Mouse (Mus musculus) MEL (cell line): ENCODE results near the gene Gm49661. TPM values are rescaled to one million over a fixed set of nuclear protein-coding genes. Genes with fewer than 3 reads are reported as not detected.
A peak's percentile ranks its signal among the peaks of the same experiment; 100 is the strongest.

ENCODE experiments used
- DNase-seq: peaks from one replicate; pipeline ENCODE4 v3.0.0; 2011; ENCODE audit warnings: low read depth, low spot score
- H3K27ac ChIP-seq: 2 replicates; pipeline ENCODE4 v1.5.1; 2012; ENCODE audit warnings: low read depth, mild to moderate bottlenecking, control low read depth, low read length, moderate library complexity; ENCODE audit not compliant: control insufficient read depth
- H3K27me3 ChIP-seq, 2 experiments: fragments of 150-350 bp in 1 of 2; sonication (generic) in 1 of 2; 2 replicates each; pipeline ENCODE4 v1.6.1; 2012; ENCODE audit warnings: low read length in 2 of 2, mild to moderate bottlenecking in 2 of 2, improper control_type of control experiment in 1 of 2, moderate library complexity in 1 of 2; ENCODE audit not compliant: insufficient read depth in 2 of 2, control insufficient read depth in 1 of 2
- H3K36me3 ChIP-seq, 2 experiments: 2 replicates each; pipeline ENCODE4 v1.6.1; 2012 to 2014; ENCODE audit warnings: low read length in 2 of 2, improper control_type of control experiment in 1 of 2, inconsistent platforms in 1 of 2, mild to moderate bottlenecking in 1 of 2; ENCODE audit not compliant: insufficient read depth in 2 of 2, control insufficient read depth in 1 of 2
- H3K4me1 ChIP-seq, 2 experiments: fragments of 150-350 bp in 1 of 2; sonication (generic) in 1 of 2; 2 replicates each; pipeline ENCODE4 v1.6.1; 2012; ENCODE audit warnings: low read length in 2 of 2, improper control_type of control experiment in 1 of 2, mild to moderate bottlenecking in 1 of 2; ENCODE audit not compliant: insufficient read depth in 2 of 2, control insufficient read depth in 1 of 2
- H3K4me3 ChIP-seq, 2 experiments: fragments of 150-350 bp in 1 of 2; sonication (generic) in 1 of 2; 2 replicates each; pipeline ENCODE4 v1.5.1; 2012; ENCODE audit warnings: low read depth in 2 of 2, low read length in 2 of 2, mild to moderate bottlenecking in 2 of 2, moderate library complexity in 2 of 2, control low read depth in 1 of 2, improper control_type of control experiment in 1 of 2; ENCODE audit not compliant: control insufficient read depth in 1 of 2, insufficient read depth in 1 of 2
- H3K79me2 ChIP-seq: 2 replicates; pipeline ENCODE4 v1.6.1; 2012; ENCODE audit warnings: mild to moderate bottlenecking, low read length, moderate library complexity; ENCODE audit not compliant: control insufficient read depth, poor library complexity, insufficient read depth
- H3K9ac ChIP-seq: 2 replicates; pipeline ENCODE4 v1.6.1; 2012; ENCODE audit warnings: low read depth, mild to moderate bottlenecking, control low read depth, low read length, moderate library complexity; ENCODE audit not compliant: control insufficient read depth, poor library complexity, severe bottlenecking
- H3K9me3 ChIP-seq: fragments of 150-350 bp; sonication (generic); replicated peaks from 2 replicates; pipeline ENCODE4 v1.6.1; 2012; ENCODE audit warnings: mild to moderate bottlenecking, low read length, improper control_type of control experiment, moderate library complexity; ENCODE audit not compliant: insufficient read depth
- BHLHE40 ChIP-seq: IDR thresholded peaks from 2 replicates; pipeline ENCODE4 v1.6.1; 2012; ENCODE audit warnings: low read depth, mild to moderate bottlenecking, inconsistent platforms, low read length, improper control_type of control experiment, borderline replicate concordance
- CHD1 ChIP-seq: IDR thresholded peaks from 2 replicates; pipeline ENCODE4 v1.6.1; 2012; ENCODE audit warnings: low read depth, mild to moderate bottlenecking, inconsistent platforms, low read length, improper control_type of control experiment
- CTCF ChIP-seq, 3 experiments: IDR thresholded peaks in 2 of 3; conservative IDR thresholded peaks in 1 of 3; 2 replicates each; pipeline ENCODE4 v1.5.1; 2011 to 2012; ENCODE audit warnings: low read length in 3 of 3, low read depth in 2 of 3, mild to moderate bottlenecking in 2 of 3, improper control_type of control experiment in 1 of 3, inconsistent platforms in 1 of 3, mixed read lengths in 1 of 3, moderate library complexity in 1 of 3; ENCODE audit not compliant: control insufficient read depth in 1 of 3, insufficient read depth in 1 of 3, poor library complexity in 1 of 3, severe bottlenecking in 1 of 3
- EP300 ChIP-seq, 2 experiments: IDR thresholded peaks; 2 replicates each; pipeline ENCODE4 v1.6.1; 2011; ENCODE audit warnings: improper control_type of control experiment in 2 of 2, low read length in 2 of 2, low read depth in 1 of 2, mild to moderate bottlenecking in 1 of 2
- ETS1 ChIP-seq: IDR thresholded peaks from 2 replicates; pipeline ENCODE4 v1.6.1; 2012; ENCODE audit warnings: low read depth, mild to moderate bottlenecking, inconsistent platforms, low read length, improper control_type of control experiment, moderate library complexity
- GABPA ChIP-seq: IDR thresholded peaks from 2 replicates; pipeline ENCODE4 v1.6.1; 2012; ENCODE audit warnings: low read depth, mild to moderate bottlenecking, inconsistent platforms, low read length, improper control_type of control experiment, moderate library complexity
- HCFC1 ChIP-seq: IDR thresholded peaks from 2 replicates; pipeline ENCODE4 v1.6.1; 2012; ENCODE audit warnings: low read depth, mild to moderate bottlenecking, inconsistent platforms, low read length, improper control_type of control experiment, moderate library complexity
- KAT2A ChIP-seq: conservative IDR thresholded peaks from 2 replicates; pipeline ENCODE4 v1.6.1; 2012; ENCODE audit warnings: low read depth, low read length, improper control_type of control experiment, inconsistent platforms
- MAX ChIP-seq: IDR thresholded peaks from 2 replicates; pipeline ENCODE4 v1.6.1; 2011; ENCODE audit warnings: low read length, improper control_type of control experiment
- MAZ ChIP-seq: IDR thresholded peaks from 2 replicates; pipeline ENCODE4 v1.6.1; 2012; ENCODE audit warnings: low read depth, mild to moderate bottlenecking, inconsistent platforms, low read length, improper control_type of control experiment
- MXI1 ChIP-seq: IDR thresholded peaks from 2 replicates; pipeline ENCODE4 v1.6.1; 2011; ENCODE audit warnings: mild to moderate bottlenecking, low read depth, low read length, improper control_type of control experiment
- MYC ChIP-seq: IDR thresholded peaks from 2 replicates; pipeline ENCODE4 v1.6.1; 2011; ENCODE audit warnings: low read depth, mild to moderate bottlenecking, low read length, improper control_type of control experiment, moderate library complexity
- NELFE ChIP-seq: IDR thresholded peaks from 2 replicates; pipeline ENCODE4 v1.6.1; 2011; ENCODE audit warnings: low read depth, low read length, improper control_type of control experiment
- NRF1 ChIP-seq: IDR thresholded peaks from 2 replicates; pipeline ENCODE4 v1.6.1; 2014; ENCODE audit warnings: low read depth, mild to moderate bottlenecking, inconsistent platforms, low read length, improper control_type of control experiment, moderate library complexity; ENCODE audit not compliant: poor library complexity, insufficient read depth, severe bottlenecking
- POLR2A ChIP-seq, 2 experiments: IDR thresholded peaks; 2 replicates each; pipeline ENCODE4 v1.6.1; 2011 to 2012; ENCODE audit warnings: low read length in 2 of 2, mild to moderate bottlenecking in 2 of 2, control low read depth in 1 of 2, improper control_type of control experiment in 1 of 2, low read depth in 1 of 2, moderate library complexity in 1 of 2; ENCODE audit not compliant: control insufficient read depth in 1 of 2, insufficient read depth in 1 of 2, poor library complexity in 1 of 2
- POLR2AphosphoS2 ChIP-seq: IDR thresholded peaks from 2 replicates; pipeline ENCODE4 v1.6.1; 2011; ENCODE audit warnings: low read length, improper control_type of control experiment
- RCOR1 ChIP-seq: IDR thresholded peaks from 2 replicates; pipeline ENCODE4 v1.6.1; 2012; ENCODE audit warnings: low read depth, mild to moderate bottlenecking, inconsistent platforms, low read length, improper control_type of control experiment
- SIN3A ChIP-seq: IDR thresholded peaks from 2 replicates; pipeline ENCODE4 v1.6.1; 2012; ENCODE audit warnings: low read length, improper control_type of control experiment, inconsistent platforms
- TBP ChIP-seq: IDR thresholded peaks from 2 replicates; pipeline ENCODE4 v1.8.0; 2011; ENCODE audit warnings: low read depth, low read length, improper control_type of control experiment
- TCF12 ChIP-seq: IDR thresholded peaks from 2 replicates; pipeline ENCODE4 v1.6.1; 2014; ENCODE audit warnings: low read depth, mild to moderate bottlenecking, inconsistent platforms, low read length, improper control_type of control experiment, moderate library complexity
- UBTF ChIP-seq: IDR thresholded peaks from 2 replicates; pipeline ENCODE4 v1.6.1; 2012; ENCODE audit warnings: low read depth, mild to moderate bottlenecking, inconsistent platforms, low read length, improper control_type of control experiment, moderate library complexity, borderline replicate concordance; ENCODE audit not compliant: insufficient read depth
- ZMIZ1 ChIP-seq: IDR thresholded peaks from 2 replicates; pipeline ENCODE4 v1.6.1; 2012; ENCODE audit warnings: low read depth, mild to moderate bottlenecking, inconsistent platforms, low read length, improper control_type of control experiment, moderate library complexity
- polyA plus RNA-seq, 2 experiments: library from polyadenylated mRNA; stranded (reverse) in 1 of 2; unstranded in 1 of 2; fragments of >175 nt in 1 of 2; fragments of >200 nt in 1 of 2; gene quantifications; 2 replicates each; pipeline versions ENCODE4 v1.2.1 to v1.2.4; 2012; ENCODE audit warnings: low replicate concordance in 2 of 2, low read depth in 1 of 2; ENCODE audit not compliant: insufficient read length in 2 of 2, insufficient read depth in 1 of 2, missing spikeins in 1 of 2
- total RNA-seq: library from RNA; depleted of rRNA; stranded (reverse); fragments of 300-350 nt; gene quantifications from 2 replicates; pipeline ENCODE4 v1.2.3, GENCODE M21; 2012; rRNA removed

The Gm49661 gene
- total RNA-seq (3.9 and 4.7 TPM in 2 replicates), polyA plus RNA-seq (not detected)

DNA sequence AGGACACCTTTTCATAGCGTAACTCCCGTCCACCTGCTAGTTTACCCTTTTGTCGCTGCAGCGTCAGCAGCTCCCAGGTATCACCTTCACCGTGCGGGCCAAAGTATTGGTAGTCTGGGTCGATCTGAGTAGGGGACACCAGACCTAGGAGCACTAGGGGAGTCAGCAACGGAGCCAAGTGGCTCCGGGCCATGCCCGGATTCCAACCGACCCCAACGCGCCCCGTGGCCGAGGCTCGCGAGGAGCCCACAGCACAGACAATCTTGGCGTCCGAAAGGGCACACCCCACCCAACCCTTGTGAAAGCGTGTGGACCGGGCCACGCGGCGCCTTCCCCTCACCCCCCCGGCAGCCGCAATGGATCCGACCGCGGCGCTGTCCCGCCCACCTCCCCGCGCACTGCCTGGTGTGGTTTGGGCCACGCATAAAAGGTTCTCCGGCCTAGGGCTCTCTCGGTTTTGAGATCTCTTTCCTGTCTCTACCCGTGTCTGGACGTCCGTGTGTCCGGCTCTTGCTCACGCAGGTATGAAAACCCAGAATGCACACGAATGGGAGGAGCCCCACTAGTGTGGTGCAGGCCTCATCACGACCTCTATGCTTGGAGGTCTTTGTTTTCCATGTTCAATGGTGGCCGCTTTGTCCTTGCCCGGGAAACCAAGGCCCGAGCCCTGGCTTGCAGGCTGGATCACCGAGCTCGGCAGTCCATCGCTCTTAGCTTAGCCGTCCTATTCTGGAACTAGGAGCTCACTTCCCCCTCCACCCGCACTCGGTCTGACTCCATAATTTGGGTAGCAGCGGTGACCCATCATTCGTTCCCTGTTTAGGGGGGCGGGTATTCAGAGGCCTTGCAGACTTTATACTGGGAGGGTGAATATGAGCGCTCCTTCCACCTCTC is at the start of gene Gm49661, which contains the start of the genes Prdx2 and Rnaseh2a:
Gene Gm49661, minus strand, starts transcription at position 193 of the 894 bp plus-strand sequence.
Gene Prdx2, plus strand, starts transcription at position 347 of the 894 bp plus-strand sequence.
Gene Rnaseh2a, minus strand, starts transcription at position 527 of the 894 bp plus-strand sequence.
- Histone ChIP-seq H3K36me3 (peaks cover 4 to 35% of the 10 kb centered on the region in 2 experiments; a peak in 3 of 4 replicates), H3K27me3 (no peaks in the 10 kb centered on the region), H3K9ac (peak within 1 kb of the TSS; percentile 91), H3K27ac (peak within 1 kb of the TSS; percentile 84), H3K4me3 (peak within 1 kb of the TSS; percentile 65 to 73), H3K9me3 (no peaks in the 10 kb centered on the region), H3K79me2 (peaks cover 22% of the 10 kb centered on the region), H3K4me1 (peaks cover 7 to 42% of the 10 kb centered on the region in 2 experiments)
- peak; percentile 83 for DNase-seq
- TF ChIP-seq POLR2A (IDR thresholded peaks at IDR 0.05; ENCODE audit: control insufficient read depth in 1 of 2, insufficient read depth in 1 of 2, low read depth in 1 of 2, low read length in 2 of 2, poor library complexity in 1 of 2), result peak; percentile 63 to 94; a peak in 3 of 4 replicates
- peak in 1 of 2 experiments; percentile 17; a peak in 1 of 4 replicates for TF ChIP-seq EP300 (IDR thresholded peaks at IDR 0.05; ENCODE audit: low read depth in 1 of 2, low read length in 2 of 2)
- TF ChIP-seq RCOR1, result no peak
- TF ChIP-seq TBP, result peak; percentile 91
- peak; percentile 6; the same call in 1 of the 2 replicates for TF ChIP-seq ETS1
- TF ChIP-seq BHLHE40, result no peak
- peak; percentile 90 for TF ChIP-seq MYC
- peak; percentile 85 for TF ChIP-seq MAZ
- TF ChIP-seq SIN3A, result peak; percentile 72
- peak; percentile 81 for TF ChIP-seq MXI1
- TF ChIP-seq GABPA, result no peak
- no peak for TF ChIP-seq CTCF (IDR thresholded peaks at IDR 0.05 in 2 of 3, conservative IDR thresholded peaks at IDR 0.05 in 1 of 3; ENCODE audit: control insufficient read depth in 1 of 3, insufficient read depth in 1 of 3, low read depth in 2 of 3, low read length in 3 of 3, poor library complexity in 1 of 3, severe bottlenecking in 1 of 3)
- peak; percentile 89; the same call in 1 of the 2 replicates for TF ChIP-seq ZMIZ1
- TF ChIP-seq NELFE, result peak; percentile 95
- TF ChIP-seq POLR2AphosphoS2, result peak; percentile 81
- TF ChIP-seq NRF1, result 0 out of 2 replicates have a peak, but pooled peaks have one; percentile 13
- TF ChIP-seq TCF12, result peak; percentile 44
- TF ChIP-seq HCFC1, result peak; percentile 67
- TF ChIP-seq UBTF, result no peak
- peak; percentile 47; the same call in 1 of the 2 replicates for TF ChIP-seq KAT2A
- TF ChIP-seq MAX, result peak; percentile 80
- peak; percentile 98 for TF ChIP-seq CHD1
